Mouse (Mus musculus): ENCODE measurements around the gene Selp. TPM values are rescaled to one million over a fixed set of nuclear protein-coding genes. Genes with fewer than 3 reads are reported as not detected.

Selp gene
- 0.38 and 0.39 TPM in 2 replicates for total RNA-seq (2021)
- long read RNA-seq, partial matches to known transcripts, result 0 of 1 reads
- long read RNA-seq, other reads (novel, unspliced or antisense), result 1 of 1 reads

DNA sequence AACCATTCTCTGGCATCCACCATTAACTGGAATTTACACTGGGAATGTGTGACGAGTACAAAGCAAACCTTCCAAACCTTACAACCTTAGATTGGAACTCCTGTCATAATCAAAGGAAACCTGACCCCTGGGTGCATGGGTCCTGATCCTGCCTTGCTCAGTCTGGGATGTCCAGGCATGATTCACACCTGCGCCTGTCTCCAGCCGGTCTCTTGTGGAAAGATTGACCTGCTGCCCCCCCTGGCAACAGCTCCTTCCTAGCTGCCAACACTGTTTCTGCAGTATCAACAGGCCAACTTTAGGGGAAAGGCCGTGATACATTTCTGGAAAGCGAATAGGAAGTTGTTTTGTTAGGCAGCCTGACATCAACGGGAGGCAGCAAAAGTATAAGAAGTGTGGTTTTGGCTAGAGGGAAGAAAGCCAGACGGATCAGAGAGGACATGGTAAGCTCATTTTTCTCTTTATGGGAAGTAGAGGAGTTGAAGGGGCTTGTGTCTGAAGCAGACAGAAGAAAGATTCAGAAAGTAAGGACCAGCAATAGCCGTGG, at the start of gene Selp:
Gene Selp, plus strand, starts transcription at position 318 of the 547 bp plus-strand sequence.
- no peak for DNase-seq

DNA sequence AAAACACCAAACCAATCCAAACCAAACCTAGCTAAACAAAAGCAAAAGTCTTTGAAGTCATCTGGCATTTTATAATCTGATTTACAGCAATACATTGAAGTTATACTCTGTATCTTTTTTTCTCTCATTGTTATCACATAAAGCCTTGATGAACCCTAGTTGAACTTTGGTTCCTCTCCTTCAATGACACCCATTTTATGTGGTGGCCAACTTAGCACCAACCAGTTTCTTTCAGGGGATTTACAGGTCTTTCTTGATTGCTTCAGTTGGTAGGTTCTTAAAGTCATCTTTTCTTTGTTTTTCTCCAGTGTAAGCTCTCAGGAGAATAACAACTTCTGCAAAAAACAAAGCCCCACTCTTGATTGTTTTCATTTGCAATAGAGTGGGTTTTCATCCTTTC, 45.8 kb upstream of the Selp start:
- DNase-seq, result no peak

GRCm38 (mm10) chr1:164070461-164070860, 44.6 kb upstream of the Selp start:
- no peak for DNase-seq

DNA sequence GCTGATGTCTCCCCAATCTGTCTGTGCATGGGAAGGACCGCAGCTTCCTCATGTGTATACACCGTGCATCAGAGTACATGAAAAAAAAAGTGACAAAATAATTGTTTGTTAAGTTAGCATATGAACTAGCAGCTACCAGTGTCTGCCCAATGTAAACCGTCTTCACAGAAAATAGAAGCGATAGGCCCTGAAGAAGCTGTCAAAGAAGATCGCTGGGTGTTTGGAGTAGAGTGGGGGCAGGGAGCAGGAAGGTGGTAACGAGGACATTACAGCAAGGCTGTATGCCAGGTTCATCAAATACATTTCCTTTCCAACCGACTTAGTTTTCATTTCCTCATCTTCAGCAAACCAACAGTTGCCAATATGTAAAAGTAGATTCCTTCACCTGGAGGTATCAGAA, 44.0 kb upstream of the Selp start:
- no peak for DNase-seq

- DNase-seq, result no peak
These were observed 43.1 kb upstream of the Selp start for GRCm38 (mm10) chr1:164072001-164072400.

GRCm38 (mm10) chr1:164073091-164073490, 42.0 kb upstream of the Selp start:
- no peak for DNase-seq

DNA sequence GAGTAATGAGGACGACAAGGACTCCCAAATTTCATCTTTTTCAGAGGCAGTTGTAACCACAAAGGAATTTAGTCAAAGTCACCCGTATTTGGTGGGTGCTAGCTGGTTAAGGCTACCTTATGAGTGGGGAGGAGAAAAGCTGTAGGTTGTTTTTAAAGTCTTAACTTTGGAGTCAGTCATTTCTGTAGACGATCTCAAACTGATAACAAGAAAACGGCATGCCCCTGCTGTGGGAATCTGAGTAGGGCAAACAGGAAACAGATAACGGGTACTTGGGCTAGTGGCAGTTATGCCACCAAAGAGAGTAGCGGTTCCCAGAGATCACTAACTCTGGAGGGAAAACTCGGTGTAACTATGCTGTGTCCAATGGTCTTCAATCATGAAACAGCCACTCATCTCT, 41.3 kb upstream of the Selp start:
- DNase-seq, result no peak

GRCm38 (mm10) chr1:164074606-164075140, 40.4 kb upstream of the Selp start:
- no peak for DNase-seq

- no peak for DNase-seq
These were observed 39.6 kb upstream of the Selp start for GRCm38 (mm10) chr1:164075416-164075815.

DNA sequence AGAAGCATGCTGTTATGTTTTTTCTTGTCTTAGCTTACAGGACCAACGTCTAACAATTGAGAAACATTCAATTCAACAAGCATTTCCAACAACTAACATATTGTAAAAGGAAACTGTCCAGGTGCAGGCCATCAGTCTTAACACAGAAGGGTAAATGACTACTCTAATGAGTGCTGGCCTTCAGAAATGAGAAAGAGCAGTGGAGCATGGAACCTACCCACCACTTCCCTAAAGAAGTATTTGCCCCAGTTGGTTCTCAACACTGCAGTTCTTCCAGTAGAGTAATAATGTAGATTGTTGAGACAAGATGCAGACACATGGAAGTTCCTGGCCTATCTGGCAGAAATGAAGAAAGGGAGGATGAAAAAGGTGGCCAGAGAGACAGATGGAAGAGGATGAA, 38.6 kb upstream of the Selp start:
- DNase-seq, result no peak

DNA sequence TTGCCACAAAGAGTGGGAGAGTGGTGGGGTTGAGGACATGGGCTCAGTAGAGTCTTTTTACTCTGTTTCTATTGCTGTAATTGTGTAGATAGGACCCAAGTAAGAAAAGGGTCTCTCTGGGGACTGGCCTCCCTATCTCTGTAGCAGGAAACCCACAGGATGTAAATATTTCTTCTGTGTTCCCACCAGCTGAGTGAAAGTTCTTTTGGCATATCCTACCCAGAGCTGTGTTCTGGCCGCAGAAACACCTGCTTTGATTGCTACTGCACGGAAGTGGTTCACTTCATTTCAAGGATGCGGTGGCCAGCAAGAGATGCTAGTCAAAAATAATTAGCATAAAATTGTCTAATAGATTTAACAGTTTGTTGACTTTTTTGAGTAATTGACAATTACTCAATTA, 38.0 kb upstream of the Selp start:
- no peak for DNase-seq

GRCm38 (mm10) chr1:164078323-164078741, 36.7 kb upstream of the Selp start:
- no peak for DNase-seq

DNA sequence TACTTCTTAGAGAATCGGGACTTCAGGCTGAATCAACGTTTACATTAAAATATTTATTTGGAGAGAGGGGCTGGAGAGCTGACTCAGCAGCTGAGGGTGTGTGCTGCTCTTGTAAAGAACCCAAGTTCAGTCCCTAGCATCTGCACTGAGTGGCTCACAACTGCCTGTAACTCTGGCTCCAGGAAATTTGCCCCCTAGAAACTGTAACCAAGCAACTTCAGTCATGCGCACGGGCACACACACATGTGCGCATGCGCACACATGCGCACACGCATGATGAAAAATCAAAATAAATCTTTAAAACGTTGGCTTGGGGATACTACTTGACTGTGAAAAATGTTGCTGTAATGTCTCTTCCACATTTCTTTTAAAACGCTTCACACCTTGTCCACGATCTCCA, 36.0 kb upstream of the Selp start:
- no peak for DNase-seq

GRCm38 (mm10) chr1:164083046-164083445, 32.0 kb upstream of the Selp start:
- DNase-seq, result no peak

GRCm38 (mm10) chr1:164086797-164087196, 28.3 kb upstream of the Selp start:
- no peak for DNase-seq

DNA sequence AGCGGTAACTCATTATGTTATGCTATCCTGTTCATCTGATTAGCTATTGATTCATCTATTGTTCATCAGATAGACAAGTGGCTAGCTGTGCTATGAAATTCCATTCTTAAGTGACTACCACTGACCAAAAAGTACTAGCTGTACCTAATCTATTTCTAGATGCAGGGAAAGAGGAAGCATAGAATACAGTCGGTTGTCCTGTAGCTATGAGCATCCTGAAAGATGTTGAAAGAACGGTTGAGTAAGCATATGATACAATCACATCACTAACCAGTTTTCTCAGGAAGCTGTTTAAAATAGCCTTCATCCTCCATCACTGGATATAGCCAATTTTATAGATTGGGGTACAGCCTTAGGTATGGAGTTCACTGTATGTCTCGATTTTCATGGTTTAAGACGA, 27.2 kb upstream of the Selp start:
- DNase-seq, result no peak

DNA sequence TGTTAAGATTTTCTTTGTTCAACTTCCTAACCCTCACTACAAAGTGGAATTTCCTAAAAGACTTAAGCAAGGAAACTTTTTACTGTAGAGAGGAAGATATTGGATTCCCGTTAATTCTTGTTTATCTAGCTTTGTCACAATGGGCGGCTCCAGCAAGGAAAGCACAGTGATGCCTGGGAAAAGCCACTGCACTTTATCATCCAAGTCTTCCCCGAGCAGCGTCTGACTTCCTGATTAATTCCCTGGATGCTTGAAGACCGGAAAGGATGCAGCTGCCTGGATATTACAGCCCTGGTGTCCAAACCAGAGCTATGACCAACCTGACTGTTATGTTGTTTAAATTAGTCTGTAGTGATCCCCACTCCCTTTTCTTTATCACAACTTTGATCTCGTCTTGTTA, 18.3 kb upstream of the Selp start:
- no peak for DNase-seq

DNA sequence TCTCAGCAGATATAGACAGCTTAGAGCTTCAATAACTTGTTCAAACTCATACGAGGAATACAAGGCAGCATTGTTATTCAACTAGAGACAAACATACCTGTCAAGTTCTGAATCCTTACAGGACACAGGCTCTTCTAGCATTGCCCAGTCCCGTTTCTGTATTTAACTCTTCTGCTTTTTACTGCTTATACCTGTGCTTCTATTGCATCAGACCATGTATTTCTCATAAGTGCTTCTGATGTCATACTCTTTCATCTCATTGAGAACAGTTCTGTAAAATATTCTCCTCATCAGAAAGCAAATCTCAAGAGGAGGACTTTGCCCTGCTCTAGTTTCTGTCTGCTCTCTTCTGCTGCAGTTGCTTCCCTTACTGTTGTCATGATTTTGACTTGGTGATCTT, 17.2 kb upstream of the Selp start:
- DNase-seq, result no peak

DNA sequence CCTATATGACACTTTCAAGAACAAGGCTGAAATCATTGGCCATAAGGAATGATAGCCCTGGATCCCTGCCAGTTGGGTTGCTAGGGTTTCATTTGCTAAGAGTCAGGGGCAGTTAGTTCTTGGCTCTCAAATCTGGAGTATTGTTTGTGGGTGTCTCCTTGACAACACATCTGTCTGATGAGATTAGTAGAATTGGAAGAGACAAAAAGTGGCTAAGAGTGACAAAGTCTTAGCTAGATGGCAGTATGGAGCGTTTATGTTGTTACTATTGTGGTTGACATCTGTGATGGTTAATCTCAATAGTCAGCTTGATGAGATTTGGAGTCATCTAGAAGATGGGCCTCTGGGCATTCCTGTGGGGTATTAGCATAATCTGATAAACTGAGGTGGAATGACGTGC, 16.7 kb upstream of the Selp start:
- no peak for DNase-seq

GRCm38 (mm10) chr1:164109763-164110162, 5.3 kb upstream of the Selp start:
- DNase-seq, result no peak

GRCm38 (mm10) chr1:164110591-164111329, 4.3 kb upstream of the Selp start:
- no peak for DNase-seq

- no peak for DNase-seq
These were observed 784 bp upstream of the Selp start for GRCm38 (mm10) chr1:164114280-164114679.

DNA sequence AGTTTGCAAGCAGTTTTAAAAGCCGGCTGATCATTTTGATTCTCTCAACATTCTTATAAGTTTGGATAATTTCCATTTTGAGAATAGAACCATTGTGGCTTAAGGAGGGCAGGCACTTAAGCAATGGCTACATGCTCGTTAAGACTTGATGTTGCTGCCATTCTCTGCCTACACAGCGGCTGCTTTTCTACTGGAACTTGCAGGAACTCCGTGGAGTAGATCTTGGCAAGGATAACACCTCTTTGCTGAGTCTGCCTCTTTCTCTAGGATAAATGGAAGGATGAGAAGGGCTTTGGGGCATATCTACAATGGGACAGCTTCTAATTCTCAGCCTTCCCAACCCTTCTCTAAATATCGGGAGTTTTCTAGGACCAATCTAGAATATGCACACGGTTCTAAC, 583 bp downstream of the Selp start:
- DNase-seq, result no peak

- no peak for DNase-seq
These were observed 2.8 kb downstream of the Selp start for GRCm38 (mm10) chr1:164117869-164118268.

Data from adrenal gland, postnatal 25 days (tissue).